Mouse (Mus musculus): ENCODE data around the gene Tbx19. TPM values are rescaled to one million over a fixed set of nuclear protein-coding genes. Genes with fewer than 3 reads are reported as not detected.

Tbx19 gene
- total RNA-seq, 2 experiments from 2014 or later: not detected

DNA sequence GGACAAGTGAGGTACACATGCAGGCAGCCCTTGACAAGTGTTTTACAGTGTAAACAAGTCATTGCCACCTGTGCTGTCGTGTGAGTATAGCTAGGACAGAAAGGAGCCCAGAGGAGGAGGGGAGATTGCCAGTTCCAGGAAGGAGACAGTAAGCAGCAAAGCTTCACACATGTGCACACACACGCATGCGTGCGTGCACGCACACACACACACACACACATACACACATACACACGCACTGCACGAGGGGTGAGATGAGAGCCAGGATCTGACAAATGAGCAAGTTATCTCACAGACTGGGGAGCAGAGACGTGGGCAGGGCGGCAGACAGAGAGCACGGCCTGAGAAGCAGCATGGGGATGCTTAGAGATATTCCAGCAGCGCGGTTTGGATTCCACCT lies 25.9 kb upstream of the Tbx19 start:
- no peak for DNase-seq
- intact Hi-C loops (cut with DNase I): no loop called here

DNA sequence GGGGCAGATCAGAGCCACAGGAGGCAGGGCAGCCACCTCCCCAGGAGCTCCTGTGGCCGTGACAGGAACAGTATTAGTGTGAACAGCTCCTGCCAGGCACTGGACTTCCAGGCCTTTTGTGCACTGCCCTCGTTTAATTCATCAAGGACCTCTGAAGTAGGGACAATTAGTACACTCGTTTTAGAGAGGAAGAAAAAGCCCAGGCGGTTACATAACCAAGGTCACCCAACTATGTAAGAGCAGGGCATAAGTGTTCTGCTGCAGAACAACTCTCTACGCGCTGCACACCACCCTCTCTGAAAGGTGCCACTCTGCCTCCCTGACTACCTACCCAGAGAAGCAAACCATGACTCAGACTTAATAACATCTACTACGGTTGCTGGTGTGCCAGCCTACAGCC lies 24.5 kb upstream of the Tbx19 start:
- DNase-seq: no peak
- intact Hi-C loops (cut with DNase I): no loop called here

DNA sequence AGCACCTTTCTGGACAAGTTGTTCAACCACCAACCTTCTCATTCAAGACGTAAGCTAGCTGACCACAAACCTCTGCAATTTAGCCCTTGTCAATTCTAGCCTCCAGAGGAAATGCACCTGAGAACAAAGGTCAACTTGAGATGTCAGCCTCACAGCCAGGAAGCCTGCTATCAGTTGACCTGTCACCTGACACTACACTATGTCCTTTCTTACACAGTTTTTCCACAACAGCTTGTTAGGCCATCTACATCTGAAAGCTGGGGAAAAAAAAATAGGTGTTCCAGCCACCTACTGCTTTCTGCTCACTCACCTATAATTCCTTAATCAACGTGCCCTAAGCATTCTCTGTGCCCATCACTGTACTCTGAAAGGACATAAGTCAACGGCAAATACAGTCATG lies 23.6 kb upstream of the Tbx19 start:
- intact Hi-C loops (cut with DNase I): no loop called here
- no peak for DNase-seq

DNA sequence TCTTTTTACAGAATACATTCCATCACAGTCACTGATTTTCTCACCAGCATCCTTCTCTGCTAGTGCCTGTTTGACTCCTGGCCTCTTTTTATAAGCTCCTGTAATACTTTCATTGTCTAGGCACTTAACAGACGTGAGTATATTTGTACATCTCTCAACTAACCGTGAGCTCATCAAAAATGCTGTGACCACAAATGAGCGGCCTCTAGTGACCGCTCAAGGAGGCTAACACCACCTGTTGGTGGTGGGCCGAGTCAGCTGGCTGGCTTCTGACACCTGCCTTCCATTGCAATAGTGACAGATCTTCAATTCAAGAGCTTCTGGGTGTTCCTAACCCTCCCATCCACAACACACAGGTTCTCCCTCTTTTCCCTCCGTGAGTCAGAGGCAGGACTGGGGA lies 22.8 kb upstream of the Tbx19 start:
- intact Hi-C loops (cut with DNase I): no loop called here
- no peak for DNase-seq

DNA sequence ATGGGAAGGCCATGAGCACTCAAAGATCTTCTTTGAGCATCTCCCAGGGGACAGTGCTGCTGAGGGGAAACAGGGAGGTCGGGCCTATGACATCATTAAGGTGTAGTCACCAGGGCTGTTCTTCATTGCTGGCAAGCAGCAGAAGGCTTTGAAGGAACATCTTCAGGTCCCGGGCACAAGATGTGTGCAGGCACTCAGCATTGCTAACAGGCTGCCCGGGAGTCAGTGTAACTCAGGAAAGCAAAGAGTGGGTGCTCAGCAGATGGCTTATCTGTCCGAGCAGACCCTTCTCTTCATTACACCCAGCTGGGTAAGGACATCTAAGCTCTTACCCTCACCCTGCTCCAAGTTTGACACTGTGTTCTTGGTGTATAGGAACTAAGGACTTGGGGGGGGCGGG lies 18.7 kb upstream of the Tbx19 start:
- intact Hi-C loops (cut with DNase I): no loop called here
- no peak for DNase-seq

DNA sequence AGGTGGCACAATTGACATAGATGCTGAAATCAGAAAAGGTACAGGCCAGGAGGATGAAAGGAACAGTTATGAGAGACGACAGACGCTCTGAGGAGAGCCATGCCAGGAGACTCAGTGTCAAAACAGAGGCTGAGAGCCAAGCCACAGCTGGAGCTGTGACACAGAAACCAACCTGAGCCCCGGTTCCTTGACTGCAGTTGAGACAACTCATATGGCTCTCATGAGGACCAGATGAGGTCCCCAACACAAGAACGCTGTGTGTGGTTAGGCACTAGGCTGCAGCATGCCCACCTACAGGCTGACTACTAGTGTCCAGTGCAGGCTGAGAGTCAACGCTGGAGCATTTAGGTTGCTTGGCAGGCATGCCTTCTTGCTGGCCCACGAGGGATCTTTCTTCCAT lies 17.5 kb upstream of the Tbx19 start:
- no peak for DNase-seq
- intact Hi-C loops (cut with DNase I): no loop called here

DNA sequence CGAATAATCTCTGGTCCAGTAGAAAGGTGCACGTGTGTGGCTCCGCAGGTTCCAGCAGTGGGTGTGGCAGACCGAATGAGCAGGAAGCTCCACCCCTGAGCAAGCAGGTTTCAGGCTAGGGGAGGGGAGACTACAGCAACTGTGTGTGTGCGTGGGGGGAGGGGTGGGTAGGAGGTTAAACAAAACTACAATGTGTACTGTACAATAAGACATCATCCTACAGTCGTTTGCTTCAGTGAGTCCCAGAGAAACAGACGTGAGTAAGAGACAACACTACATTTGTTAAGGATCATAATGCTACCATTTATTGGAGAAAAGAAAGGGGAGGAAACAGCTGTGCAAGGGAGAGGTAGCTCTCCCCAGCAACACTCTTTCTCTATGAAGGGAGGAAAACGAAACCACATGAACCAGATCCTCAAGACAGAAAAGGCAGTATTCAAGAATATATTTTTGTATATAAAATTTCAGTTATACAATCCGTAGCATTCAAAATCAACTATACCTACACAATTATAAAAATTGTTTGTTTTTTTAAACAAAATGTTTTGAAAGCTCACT lies 13.6 kb upstream of the Tbx19 start:
- DNase-seq: no peak
- intact Hi-C loops (cut with DNase I): no loop called here

DNA sequence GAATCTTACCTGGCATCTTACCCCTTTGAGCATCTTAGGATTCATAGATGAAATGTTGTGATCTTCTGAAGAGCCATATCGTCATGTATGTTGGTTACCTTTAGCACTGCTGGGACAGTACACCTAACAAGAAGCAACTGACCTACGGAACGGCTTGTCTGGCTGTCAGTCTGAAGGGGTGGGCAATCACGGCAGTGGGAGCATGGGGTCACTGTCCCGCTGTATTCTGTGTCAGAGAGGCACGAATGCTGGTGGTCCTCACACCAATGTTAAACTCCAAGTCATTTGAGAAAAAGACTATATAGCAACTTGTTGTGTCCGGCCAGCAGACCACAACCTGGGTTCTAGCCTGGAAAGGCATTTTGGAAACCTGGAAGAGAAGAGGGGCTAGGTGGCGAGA lies 10.7 kb upstream of the Tbx19 start:
- intact Hi-C loops (cut with DNase I): no loop called here
- DNase-seq: no peak

DNA sequence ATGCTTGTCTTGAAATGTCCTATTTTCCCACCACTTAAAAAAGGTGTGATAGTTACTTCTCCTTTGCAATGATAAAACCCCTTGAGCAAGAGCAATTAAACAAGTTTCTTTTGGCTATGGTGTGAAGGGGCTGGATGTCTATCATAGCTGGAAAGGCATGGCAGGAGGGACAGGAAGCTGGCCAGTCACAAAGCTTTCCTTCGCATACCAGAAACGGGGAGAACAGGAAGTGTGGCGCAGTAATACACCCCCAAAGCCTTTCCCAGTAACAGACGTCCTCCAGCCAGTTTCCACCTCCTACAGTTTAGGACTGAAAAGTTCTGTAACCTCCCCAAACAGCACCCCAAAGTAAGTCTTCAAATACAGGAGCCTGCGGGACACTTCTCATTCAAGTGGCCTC lies 9.6 kb upstream of the Tbx19 start:
- intact Hi-C loops (cut with DNase I): no loop called here
- no peak for DNase-seq

DNA sequence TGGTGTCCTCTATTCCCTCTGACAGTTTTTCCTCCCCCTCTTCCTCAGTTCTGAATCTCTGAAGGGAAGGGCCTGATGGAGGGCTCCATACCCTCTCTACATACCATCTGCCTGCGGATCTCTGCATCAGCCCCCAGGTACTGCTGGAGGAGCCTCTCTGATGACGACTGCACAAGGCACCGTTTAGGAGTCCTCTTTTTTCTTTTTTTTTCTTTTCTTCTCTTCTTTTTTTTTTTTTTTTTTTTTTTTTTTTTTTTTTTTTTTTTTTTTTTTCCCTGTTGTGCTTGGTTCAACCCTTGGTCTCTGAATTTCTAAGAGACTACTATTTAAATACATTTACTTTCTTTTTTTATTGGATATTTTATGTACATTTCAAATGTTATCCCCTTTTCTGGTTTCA lies 8.9 kb upstream of the Tbx19 start:
- no peak for DNase-seq
- intact Hi-C loops (cut with DNase I): no loop called here

DNA sequence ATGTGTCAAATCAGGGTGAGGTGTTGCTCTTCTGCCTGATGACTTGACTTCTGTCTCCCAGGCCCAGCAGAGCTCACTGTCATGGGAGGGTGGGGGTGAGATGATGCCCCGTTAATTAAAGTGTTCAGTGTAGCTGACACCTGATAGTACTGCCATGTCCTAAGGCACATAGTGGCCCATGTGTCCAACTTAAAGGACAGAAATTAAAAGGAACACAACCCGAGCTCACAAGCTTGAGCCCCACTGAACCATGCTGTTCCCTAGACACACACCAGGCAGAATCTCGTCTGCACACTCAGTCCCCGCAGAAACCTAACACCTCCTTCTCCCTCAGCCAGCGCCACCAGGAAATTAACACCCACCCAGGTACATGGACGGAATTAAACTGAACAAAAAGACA lies 4.3 kb upstream of the Tbx19 start:
- intact Hi-C loops (cut with DNase I): no loop called here

DNA sequence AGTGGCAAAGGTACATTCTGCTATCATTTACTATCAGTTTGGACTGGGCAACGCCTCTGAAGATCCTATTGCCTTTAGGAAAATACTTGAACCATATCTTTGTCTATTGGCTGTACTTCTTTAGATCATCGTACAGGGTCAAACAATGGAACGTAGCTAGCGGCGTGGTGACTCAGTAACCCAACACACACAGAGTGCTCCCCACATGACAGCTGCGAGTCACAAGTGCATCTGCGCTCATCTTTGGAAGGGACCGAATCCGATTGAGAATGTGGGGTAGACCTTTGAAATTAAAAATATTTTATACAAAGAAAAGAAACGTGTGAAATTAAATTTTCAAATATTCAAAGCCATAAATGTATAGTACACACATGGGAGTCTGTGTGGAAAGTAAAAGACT lies 1.7 kb downstream of the Tbx19 start:
- intact Hi-C loops (cut with DNase I): no loop called here
- no peak for DNase-seq

More for the DNA sequence above, 4.3 kb upstream of the Tbx19 start:
- no peak for DNase-seq

DNA sequence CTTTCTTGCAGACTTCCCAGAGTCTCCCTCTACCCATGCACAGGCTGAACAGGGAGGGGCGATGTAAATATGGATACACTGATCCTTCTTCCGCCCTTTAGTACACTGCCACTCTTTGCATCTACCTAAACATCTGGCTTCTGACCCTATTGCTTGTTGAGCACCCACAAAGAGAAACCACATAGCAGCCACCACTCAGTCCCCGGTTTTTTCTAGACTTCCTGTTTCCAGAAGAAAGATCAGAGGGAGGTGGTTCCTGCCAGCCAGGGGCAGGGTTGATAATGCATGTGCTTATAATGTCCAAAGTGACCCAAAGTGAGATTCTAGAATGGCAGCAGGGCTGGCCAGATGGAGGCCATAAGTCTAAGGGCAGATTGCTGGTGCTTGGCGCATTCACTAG lies 6.4 kb downstream of the Tbx19 start:
- intact Hi-C loops (cut with DNase I): no loop called here
- no peak for DNase-seq

DNA sequence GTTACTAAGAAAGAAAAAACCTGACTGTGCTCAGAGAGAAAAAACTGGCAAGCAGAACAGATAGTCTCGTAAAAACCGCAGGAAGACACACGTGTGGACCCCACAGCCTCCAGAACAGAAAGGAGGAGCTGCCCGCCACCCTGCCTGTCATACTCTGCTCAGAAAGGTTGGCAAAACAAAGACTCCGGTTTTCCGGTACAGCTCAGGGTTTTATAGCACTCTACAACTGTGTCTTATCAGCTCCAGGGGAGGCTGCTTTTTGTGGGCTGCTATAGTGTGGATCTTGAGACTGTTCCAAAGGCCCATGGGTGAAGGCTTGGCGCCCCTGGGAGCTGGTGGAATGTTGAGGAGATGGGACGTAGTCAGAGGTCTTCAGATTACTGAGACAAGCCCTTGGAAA lies 9.4 kb downstream of the Tbx19 start:
- no peak for DNase-seq
- intact Hi-C loops (cut with DNase I): no loop called here

DNA sequence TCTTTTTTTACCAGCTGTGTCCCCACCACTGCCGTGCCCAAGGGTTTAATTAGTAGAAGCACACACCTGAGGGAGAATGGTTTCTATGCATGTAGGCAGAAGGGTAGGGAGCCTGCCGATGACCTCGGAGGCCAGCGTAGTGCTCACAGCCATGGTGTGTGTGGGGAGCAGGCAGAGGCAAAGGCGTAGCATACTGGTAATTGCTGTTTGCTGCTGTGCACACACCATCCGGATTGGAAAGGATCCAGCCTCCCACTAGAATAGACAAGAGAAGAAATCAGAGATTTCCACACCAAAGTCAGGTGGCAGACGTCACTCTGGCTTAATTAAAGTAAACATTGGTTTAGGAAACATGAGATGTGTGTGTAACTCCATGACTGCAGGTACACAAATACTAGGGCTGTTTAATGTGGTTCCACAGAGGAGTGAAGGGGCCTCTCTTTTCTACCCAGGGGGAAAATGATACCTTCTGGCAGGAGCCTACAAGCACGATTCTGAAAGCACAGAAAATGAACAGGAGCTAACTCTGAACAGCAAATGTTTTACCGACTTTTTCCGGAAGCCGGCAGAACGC lies 18.1 kb downstream of the Tbx19 start:
- DNase-seq: no peak
- intact Hi-C loops (cut with DNase I): no loop called here

DNA sequence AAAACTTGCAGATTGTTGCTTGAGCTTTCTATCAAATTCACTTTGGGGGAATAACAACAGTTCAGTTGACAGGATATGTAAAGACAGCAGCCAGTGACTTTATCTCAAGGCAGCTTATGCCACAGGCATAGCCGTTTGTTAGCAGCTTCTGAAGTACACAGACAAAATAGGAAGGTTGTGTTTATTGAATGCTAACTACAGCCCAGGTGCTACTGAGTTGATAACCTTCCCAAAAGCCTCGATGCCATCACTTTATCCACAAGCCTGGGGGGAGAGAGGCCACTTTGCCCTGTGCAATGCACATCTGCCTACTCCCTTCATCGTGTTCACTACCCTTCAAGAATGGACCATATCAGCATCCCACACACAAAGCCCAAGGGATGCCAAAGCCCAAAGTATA lies 20.3 kb downstream of the Tbx19 start:
- intact Hi-C loops (cut with DNase I): no loop called here
- no peak for DNase-seq

DNA sequence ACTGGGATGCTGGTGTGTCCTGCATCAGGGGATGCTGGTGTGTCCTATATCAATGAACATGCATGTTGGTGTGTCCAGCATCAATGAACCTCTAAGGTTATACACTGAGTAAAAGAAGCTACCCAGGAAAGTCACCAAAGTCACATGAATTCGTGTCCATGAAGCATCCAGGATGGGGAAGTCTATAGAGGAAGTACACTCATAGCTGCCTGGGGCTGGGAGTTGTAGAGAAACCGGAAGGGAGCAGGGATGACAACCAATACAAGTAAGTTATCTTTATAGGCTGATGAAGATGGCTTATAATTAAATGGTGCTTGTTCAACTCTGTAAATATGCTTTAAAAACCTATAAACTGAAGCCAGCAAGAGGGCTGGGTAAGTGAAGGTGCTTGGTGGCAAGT lies 26.7 kb downstream of the Tbx19 start:
- intact Hi-C loops (cut with DNase I): no loop called here
- DNase-seq: no peak

DNA sequence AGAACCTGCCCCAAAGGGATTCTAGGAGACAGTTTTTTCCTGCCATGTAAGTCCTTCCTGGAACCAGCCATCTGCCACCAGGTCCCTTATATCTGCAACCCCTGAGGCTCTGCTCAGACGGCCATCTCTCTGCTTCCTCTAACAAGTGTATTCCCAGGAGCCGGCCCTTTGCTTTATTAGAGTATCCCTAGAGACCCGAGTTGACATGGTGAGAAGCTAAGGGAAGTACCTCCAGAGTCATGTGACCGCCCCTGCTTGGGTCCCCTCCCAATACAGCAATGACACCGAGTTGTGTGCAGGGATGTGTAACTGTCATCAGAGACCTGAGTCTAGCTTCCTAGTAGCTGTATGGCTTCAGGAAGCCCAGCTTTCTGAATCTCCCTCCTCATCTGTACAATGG lies 27.3 kb downstream of the Tbx19 start:
- no peak for DNase-seq
- intact Hi-C loops (cut with DNase I): no loop called here

DNA sequence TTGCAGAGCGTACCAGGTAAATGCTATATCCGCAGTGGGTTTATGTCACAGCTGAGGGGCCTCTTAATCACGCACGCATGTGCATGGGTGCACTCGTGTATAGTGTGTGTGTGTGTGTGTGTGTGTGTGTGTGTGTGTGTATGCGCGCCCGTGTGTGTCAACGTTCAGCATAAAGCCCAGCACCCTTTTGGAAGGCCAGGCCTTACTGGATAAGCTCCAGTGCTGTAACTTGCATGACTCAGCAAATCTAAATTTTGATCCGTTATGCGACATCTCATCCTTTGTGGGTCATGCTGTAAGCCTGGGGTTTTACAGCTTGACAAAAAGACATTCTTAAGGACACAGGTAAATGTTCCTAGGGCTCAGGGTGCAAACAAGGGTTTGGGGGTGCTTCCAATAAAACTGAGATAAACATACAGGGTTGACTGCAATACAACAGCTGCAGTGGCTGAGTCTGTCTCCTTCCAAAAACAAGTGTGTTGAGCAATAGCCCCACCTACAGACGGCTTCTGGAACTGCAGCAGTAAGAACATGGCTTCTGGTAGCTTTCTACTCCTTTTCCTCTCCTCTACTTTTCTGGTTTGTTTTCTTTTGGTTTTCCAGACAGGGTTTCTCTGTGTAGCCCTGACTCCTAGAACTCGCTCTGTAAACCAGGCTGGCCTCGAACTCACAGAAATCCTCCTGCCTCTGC lies 28.2 kb downstream of the Tbx19 start:
- intact Hi-C loops (cut with DNase I): no loop called here
- DNase-seq: peak; percentile 77 to 84

DNA sequence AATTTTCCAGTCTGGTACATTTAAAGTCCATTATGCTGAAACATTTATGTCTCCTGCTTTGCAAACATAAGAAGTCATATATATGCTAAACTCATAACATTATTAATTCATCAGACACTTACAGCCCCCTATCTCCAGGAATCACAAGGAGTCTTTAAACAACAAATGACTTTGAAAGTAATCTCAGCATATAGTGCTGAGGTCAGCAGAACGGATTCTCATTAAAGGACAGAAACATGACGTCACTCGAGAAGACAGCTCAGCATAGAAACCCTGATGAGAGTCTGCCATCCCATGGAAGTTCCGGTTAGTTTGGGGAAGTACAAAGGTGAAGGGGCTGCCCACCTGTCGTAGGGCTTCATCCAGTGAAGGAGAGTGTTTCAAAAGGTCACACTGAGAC lies 31.0 kb downstream of the Tbx19 start:
- no peak for DNase-seq
- intact Hi-C loops (cut with DNase I): loop anchor here (10.0 kb wide), 2 partner anchors 195 to 675 kb away; partner anchors contain the start of gene Atp1b1

DNA sequence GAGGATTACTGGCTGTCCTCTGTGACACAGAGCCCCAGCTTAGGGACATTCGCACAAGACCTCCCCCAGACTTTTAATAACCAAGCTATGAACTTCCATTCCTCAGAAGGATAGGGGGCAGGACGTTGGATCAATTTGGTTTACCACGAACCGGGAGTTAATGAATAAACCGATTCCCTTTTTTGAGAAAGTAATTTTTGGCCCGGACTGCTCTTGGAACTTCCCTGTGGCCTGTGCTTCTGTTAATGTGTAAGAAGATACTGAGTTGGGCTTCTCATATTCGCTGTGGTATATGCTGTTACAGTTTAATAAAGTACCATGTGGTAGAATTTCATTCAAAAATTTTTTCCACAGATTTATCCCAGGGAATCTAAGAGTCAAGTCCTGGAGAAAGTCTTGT lies 39.5 kb downstream of the Tbx19 start:
- intact Hi-C loops (cut with DNase I): loop anchor here (1.0 to 10.0 kb wide), 4 partner anchors 204 to 755 kb away; partner anchors contain the start of gene Atp1b1
- DNase-seq: no peak

DNA sequence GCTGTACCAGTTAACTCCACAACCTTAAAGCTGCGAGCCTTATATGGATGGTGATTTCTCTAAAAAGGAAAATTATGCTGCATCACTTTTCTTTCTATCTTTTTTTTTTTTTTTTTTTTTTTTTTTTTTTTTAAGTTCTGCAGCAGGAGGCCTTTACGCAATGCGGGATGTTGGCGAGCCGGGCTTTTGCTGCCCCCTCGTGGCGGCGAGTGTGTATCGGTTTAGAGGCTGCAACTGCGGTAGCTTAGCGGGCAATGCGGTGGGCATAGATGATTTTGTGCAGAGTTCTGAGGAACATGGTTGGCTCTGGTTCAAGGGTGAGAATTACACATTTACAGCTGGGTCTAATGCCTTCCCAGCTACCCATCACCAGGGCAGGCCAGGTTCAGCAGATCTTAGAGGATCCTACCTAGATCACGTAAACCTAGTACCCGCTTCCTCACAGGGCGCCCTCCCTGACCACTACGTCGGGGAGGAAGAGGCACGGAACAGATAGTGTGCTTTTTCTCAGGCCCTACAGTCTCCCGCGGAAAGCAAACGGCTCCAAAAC lies 40.1 kb downstream of the Tbx19 start:
- DNase-seq: peak; percentile 85 to 90
- intact Hi-C loops (cut with DNase I): loop anchor here (1.0 to 10.0 kb wide), 4 partner anchors 204 to 804 kb away; partner anchors contain the start of gene Atp1b1
